Mouse (Mus musculus) brain, embryonic 18.5 days (tissue): Measurements from ENCODE around the gene Tmbim6.
A peak's percentile ranks its signal among the peaks of the same experiment; 100 is the strongest.
"Not testable (repeated sequence)": the region's sequence is repeated elsewhere in the genome, so short reads cannot be mapped to it uniquely, and the experiment has no call there.

Experiments
- DNase-seq: peaks from one replicate; pipeline ENCODE4 v3.0.0-alpha.2; 2012; ENCODE audit warnings: low read depth, low spot score

Tmbim6 gene

GRCm38 (mm10) chr15:99417692-99418271 lies 25.1 kb downstream of the Tmbim6 start:
- DNase-seq, result no peak

GRCm38 (mm10) chr15:99420101-99420500 lies 27.4 kb downstream of the Tmbim6 start:
- DNase-seq, result no peak

- DNase-seq, result peak; percentile 32
Observed at GRCm38 (mm10) chr15:99420521-99421014, 27.9 kb downstream of the Tmbim6 start.

GRCm38 (mm10) chr15:99421152-99421551 lies 28.5 kb downstream of the Tmbim6 start:
- DNase-seq, result no peak

- no peak for DNase-seq
Observed at GRCm38 (mm10) chr15:99421676-99422075, 29.0 kb downstream of the Tmbim6 start.

GRCm38 (mm10) chr15:99422551-99422950 lies 29.9 kb downstream of the Tmbim6 start:
- no peak for DNase-seq

GRCm38 (mm10) chr15:99423131-99423530 lies 30.4 kb downstream of the Tmbim6 start:
- no peak for DNase-seq

GRCm38 (mm10) chr15:99423884-99424283 lies 31.2 kb downstream of the Tmbim6 start:
- DNase-seq, result no peak

- DNase-seq, result no peak
Observed at GRCm38 (mm10) chr15:99430394-99430793, 37.7 kb downstream of the Tmbim6 start.

GRCm38 (mm10) chr15:99431063-99431462 lies 38.4 kb downstream of the Tmbim6 start:
- DNase-seq, result no peak

- no peak for DNase-seq
Observed at GRCm38 (mm10) chr15:99431504-99431903, 38.8 kb downstream of the Tmbim6 start.

- no peak for DNase-seq
Observed at GRCm38 (mm10) chr15:99431967-99432366, 39.3 kb downstream of the Tmbim6 start.

GRCm38 (mm10) chr15:99433081-99433718 lies 40.5 kb downstream of the Tmbim6 start:
- DNase-seq, result no peak

GRCm38 (mm10) chr15:99433913-99434312 lies 41.2 kb downstream of the Tmbim6 start:
- no peak for DNase-seq

GRCm38 (mm10) chr15:99438966-99439698 lies 46.5 kb downstream of the Tmbim6 start:
- no peak for DNase-seq

GRCm38 (mm10) chr15:99440112-99440815 lies 47.6 kb downstream of the Tmbim6 start:
- peak; percentile 43 for DNase-seq

- no peak for DNase-seq
Observed at GRCm38 (mm10) chr15:99440816-99441457, 48.3 kb downstream of the Tmbim6 start.

- no peak for DNase-seq
Observed at GRCm38 (mm10) chr15:99442358-99442757, 49.7 kb downstream of the Tmbim6 start.

GRCm38 (mm10) chr15:99445567-99445966 lies 52.9 kb downstream of the Tmbim6 start:
- no peak for DNase-seq

- DNase-seq, result not testable (repeated sequence)
Observed at GRCm38 (mm10) chr15:99446136-99446535, 53.5 kb downstream of the Tmbim6 start.

GRCm38 (mm10) chr15:99449131-99449750 lies 56.6 kb downstream of the Tmbim6 start:
- no peak for DNase-seq
